Mouse (Mus musculus): Measurements from ENCODE around the gene Bend5. TPM values are rescaled to one million over a fixed set of nuclear protein-coding genes. Genes with fewer than 3 reads are reported as not detected.

Gene Bend5
- polyA plus RNA-seq (2014; fragmentation: Nextera tagmentation; extraction: Ambion mirVana): 37.4 and 45.6 TPM in 2 replicates

DNA sequence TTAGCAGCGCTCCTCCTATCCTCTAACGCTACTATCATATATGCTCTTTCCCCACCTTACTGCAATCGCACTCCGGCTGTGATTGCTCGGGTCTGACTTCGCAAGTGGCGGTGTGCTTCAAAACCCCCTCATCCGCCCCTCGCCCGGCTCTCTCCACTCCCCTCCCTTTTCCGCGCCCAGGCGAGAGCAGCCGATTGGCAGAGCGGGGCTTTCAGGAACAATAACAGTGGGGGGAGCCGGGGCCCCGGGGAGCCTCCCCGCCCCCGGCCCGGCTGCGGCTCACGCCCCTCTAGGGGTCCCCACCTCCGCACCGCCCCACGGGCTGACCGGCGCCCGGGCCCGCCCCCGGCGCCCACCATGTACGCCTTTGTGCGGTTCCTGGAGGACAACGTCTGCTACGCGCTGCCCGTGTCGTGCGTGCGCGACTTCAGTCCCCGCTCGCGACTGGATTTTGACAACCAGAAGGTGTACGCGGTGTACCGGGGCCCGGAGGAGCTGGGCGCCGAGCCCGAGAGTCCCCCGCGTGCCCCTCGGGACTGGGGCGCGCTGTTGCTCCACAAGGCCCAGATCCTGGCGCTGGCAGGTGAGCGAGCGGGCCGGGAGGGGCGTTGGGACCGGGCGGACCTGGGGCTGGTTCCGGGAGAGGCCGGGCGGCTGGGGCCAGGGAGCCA, at the start of gene Bend5:
Bend5 (plus strand) TSS at position 189 of the 671 bp plus-strand sequence.
- Histone ChIP-seq H3K4me2 (ENCODE audit: low read length) (peak within 1 kb of the TSS; percentile 74), H3K4me3 (ENCODE audit: low read depth, low read length) (peak within 1 kb of the TSS; percentile 76), H3K27me3 (replicated peaks; ENCODE audit: control insufficient read depth, insufficient read depth, low read length) (no peaks in the 10 kb centered on the region), H3K9me3 (ENCODE audit: control insufficient read depth, low read length) (no peaks in the 10 kb centered on the region), H3K9ac (ENCODE audit: low read length) (peak within 1 kb of the TSS; percentile 82), H3K36me3 (ENCODE audit: control insufficient read depth, insufficient read depth, low read length) (peaks cover 19% of the 10 kb centered on the region), H3K27ac (ENCODE audit: low read depth) (peak within 1 kb of the TSS; percentile 82), H3K4me1 (replicated peaks; ENCODE audit: control insufficient read depth, insufficient read depth, low read length) (peaks cover 11% of the 10 kb centered on the region; the same call in 1 of the 2 replicates)
- under 1% methylated on average over 62 of the region's 66 CpGs for WGBS
- peak; percentile 90 for DNase-seq (ENCODE audit: low spot score)
- peak; percentile 96 for ATAC-seq (replicated peaks; ENCODE audit: low FRiP score, low TSS enrichment, low read depth)

DNA sequence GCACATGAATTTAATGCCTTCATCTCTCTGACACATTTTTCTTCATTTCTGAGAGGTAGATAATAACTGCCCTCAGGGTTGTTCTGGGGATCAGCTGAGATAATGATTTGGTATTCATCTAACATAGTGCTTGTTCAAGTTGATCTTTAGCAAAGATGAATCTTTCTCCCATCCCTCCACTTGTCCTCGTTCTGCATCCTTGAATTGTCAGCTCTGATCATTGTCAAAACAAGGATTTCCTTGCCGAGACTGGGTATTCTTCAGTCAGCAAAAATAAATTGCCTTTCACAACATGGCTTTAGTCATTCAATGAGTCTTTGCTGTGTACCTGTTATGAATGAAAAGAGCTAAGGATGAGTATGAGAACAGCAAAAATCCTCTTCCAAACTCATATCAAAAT, 47.0 kb upstream of the Bend5 start:
- Histone ChIP-seq H3K27ac (ENCODE audit: low read depth) (no peak overlapping the region), H3K9me3 (ENCODE audit: control insufficient read depth, low read length) (no peaks in the 10 kb centered on the region), H3K4me3 (ENCODE audit: low read depth, low read length) (no peak overlapping the region), H3K36me3 (ENCODE audit: control insufficient read depth, insufficient read depth, low read length) (no peaks in the 10 kb centered on the region), H3K4me1 (replicated peaks; ENCODE audit: control insufficient read depth, insufficient read depth, low read length) (no peaks in the 10 kb centered on the region), H3K9ac (ENCODE audit: low read length) (no peak overlapping the region), H3K27me3 (replicated peaks; ENCODE audit: control insufficient read depth, insufficient read depth, low read length) (no peaks in the 10 kb centered on the region), H3K4me2 (ENCODE audit: low read length) (no peak overlapping the region)
- 73% methylated on average over 2 of the region's 2 CpGs for WGBS
- ATAC-seq (replicated peaks; ENCODE audit: low FRiP score, low TSS enrichment, low read depth) (no peak), DNase-seq (ENCODE audit: low spot score) (no peak)

DNA sequence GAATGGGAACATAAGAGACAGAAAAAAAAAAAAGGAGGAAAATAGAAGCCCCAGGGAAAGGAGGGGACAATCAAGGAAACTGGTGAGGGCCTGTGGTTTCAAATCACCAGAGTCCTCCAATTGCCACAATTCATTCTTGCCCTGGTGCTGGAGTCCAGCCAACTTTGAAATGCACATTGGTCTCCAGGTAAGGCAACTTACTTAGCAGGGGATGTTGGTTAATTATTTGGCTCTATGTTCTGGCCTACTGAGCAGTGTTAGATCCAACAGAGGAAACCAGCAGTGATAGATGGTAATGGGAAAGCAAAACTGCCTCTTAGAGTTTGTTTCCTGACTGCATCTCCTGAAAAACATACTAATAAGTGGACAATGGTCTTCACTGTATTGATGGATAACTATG, 37.6 kb upstream of the Bend5 start:
- H3K36me3 ChIP-seq (ENCODE audit: control insufficient read depth, insufficient read depth, low read length): no peaks in the 10 kb centered on the region
- no peaks in the 10 kb centered on the region for H3K27me3 ChIP-seq (replicated peaks; ENCODE audit: control insufficient read depth, insufficient read depth, low read length)
- ATAC-seq (replicated peaks; ENCODE audit: low FRiP score, low TSS enrichment, low read depth) (no peak), DNase-seq (ENCODE audit: low spot score) (no peak)
- no peak overlapping the region for H3K9ac ChIP-seq (ENCODE audit: low read length)
- H3K4me2 ChIP-seq (ENCODE audit: low read length): no peak overlapping the region
- H3K9me3 ChIP-seq (ENCODE audit: control insufficient read depth, low read length): no peaks in the 10 kb centered on the region
- H3K4me1 ChIP-seq (replicated peaks; ENCODE audit: control insufficient read depth, insufficient read depth, low read length): no peaks in the 10 kb centered on the region
- no peak overlapping the region for H3K4me3 ChIP-seq (ENCODE audit: low read depth, low read length)
- H3K27ac ChIP-seq (ENCODE audit: low read depth): no peak overlapping the region

DNA sequence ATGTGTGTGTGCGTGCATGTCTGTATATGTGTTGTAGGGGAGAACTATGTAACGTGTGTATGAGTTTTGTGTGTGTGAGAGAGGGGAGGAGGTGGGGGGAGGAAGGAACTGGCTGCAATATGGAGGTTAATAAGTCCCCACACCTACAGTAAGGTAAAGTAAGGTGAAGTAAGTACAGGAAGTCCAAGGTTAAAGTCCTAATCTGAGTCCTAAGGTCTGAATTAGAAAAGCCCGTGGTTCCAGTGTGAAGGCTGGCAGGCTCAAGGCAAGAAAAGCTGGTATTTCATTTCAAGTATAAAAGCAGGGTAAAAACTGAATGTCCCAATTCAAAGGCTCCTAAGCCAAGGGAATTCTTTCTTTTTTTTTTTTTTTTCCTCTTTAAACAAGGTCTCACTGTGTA, 36.7 kb upstream of the Bend5 start:
- WGBS: 92% methylated on average over 3 of the region's 3 CpGs
- DNase-seq (ENCODE audit: low spot score): no peak
- Histone ChIP-seq H3K27me3 (replicated peaks; ENCODE audit: control insufficient read depth, insufficient read depth, low read length) (no peaks in the 10 kb centered on the region), H3K4me3 (ENCODE audit: low read depth, low read length) (no peak overlapping the region), H3K4me1 (replicated peaks; ENCODE audit: control insufficient read depth, insufficient read depth, low read length) (no peaks in the 10 kb centered on the region), H3K27ac (ENCODE audit: low read depth) (no peak overlapping the region), H3K9ac (ENCODE audit: low read length) (no peak overlapping the region), H3K36me3 (ENCODE audit: control insufficient read depth, insufficient read depth, low read length) (no peaks in the 10 kb centered on the region), H3K9me3 (ENCODE audit: control insufficient read depth, low read length) (no peaks in the 10 kb centered on the region), H3K4me2 (ENCODE audit: low read length) (no peak overlapping the region)
- no peak for ATAC-seq (replicated peaks; ENCODE audit: low FRiP score, low TSS enrichment, low read depth)

DNA sequence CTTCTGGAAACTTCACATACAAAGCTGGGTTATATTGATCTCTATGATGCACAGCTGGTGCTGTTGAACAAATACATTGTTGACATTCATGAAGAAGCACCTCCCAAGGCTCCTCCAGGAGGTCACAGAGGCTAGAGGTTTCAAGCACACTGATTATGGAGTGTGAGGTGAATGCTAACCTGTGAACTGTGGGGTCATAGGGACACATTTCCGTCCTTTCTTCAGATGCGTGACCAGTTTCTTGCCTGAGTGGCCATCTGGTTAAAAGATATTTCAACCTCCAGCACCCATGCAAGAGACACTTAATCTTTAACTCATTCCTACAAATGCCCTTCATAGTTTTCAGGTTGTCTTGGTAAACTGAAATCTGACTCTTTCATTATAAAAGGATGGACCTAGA, 31.7 kb upstream of the Bend5 start:
- no peaks in the 10 kb centered on the region for H3K4me1 ChIP-seq (replicated peaks; ENCODE audit: control insufficient read depth, insufficient read depth, low read length)
- H3K27ac ChIP-seq (ENCODE audit: low read depth): no peak overlapping the region
- no peak overlapping the region for H3K4me3 ChIP-seq (ENCODE audit: low read depth, low read length)
- H3K27me3 ChIP-seq (replicated peaks; ENCODE audit: control insufficient read depth, insufficient read depth, low read length): no peaks in the 10 kb centered on the region
- no peaks in the 10 kb centered on the region for H3K36me3 ChIP-seq (ENCODE audit: control insufficient read depth, insufficient read depth, low read length)
- H3K9ac ChIP-seq (ENCODE audit: low read length): no peak overlapping the region
- H3K9me3 ChIP-seq (ENCODE audit: control insufficient read depth, low read length): no peaks in the 10 kb centered on the region
- no peak for ATAC-seq (replicated peaks; ENCODE audit: low FRiP score, low TSS enrichment, low read depth)
- DNase-seq (ENCODE audit: low spot score): no peak
- no peak overlapping the region for H3K4me2 ChIP-seq (ENCODE audit: low read length)
- whole genome bisulfite sequencing: 88% methylated on average over 2 of the region's 2 CpGs

DNA sequence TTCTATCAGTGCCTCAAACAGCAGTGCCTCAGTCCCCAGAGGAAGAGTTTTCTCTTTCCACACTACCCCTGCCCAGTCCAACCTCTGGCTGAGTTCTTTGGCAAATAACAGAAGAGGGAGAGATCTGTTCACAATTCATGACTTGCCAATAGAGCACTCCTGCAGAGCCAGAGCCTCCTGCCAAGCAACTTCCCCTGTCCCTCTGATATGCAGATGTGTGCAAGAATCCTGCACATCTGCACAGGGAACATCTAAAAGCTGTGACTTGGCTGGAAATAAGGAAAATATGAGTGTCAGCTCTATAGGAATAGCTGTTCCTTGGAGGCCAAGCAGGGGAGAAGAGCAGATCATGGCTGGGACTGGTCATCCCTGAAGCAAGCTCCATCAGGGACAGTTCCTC, 24.1 kb upstream of the Bend5 start:
- DNase-seq (ENCODE audit: low spot score): no peak
- no peak for ATAC-seq (replicated peaks; ENCODE audit: low FRiP score, low TSS enrichment, low read depth)
- no peaks in the 10 kb centered on the region for H3K9me3 ChIP-seq (ENCODE audit: control insufficient read depth, low read length)
- no peaks in the 10 kb centered on the region for H3K27me3 ChIP-seq (replicated peaks; ENCODE audit: control insufficient read depth, insufficient read depth, low read length)
- H3K4me1 ChIP-seq (replicated peaks; ENCODE audit: control insufficient read depth, insufficient read depth, low read length): no peaks in the 10 kb centered on the region
- H3K9ac ChIP-seq (ENCODE audit: low read length): no peak overlapping the region
- no peak overlapping the region for H3K4me2 ChIP-seq (ENCODE audit: low read length)
- H3K27ac ChIP-seq (ENCODE audit: low read depth): no peak overlapping the region
- H3K4me3 ChIP-seq (ENCODE audit: low read depth, low read length): no peak overlapping the region
- no peaks in the 10 kb centered on the region for H3K36me3 ChIP-seq (ENCODE audit: control insufficient read depth, insufficient read depth, low read length)

DNA sequence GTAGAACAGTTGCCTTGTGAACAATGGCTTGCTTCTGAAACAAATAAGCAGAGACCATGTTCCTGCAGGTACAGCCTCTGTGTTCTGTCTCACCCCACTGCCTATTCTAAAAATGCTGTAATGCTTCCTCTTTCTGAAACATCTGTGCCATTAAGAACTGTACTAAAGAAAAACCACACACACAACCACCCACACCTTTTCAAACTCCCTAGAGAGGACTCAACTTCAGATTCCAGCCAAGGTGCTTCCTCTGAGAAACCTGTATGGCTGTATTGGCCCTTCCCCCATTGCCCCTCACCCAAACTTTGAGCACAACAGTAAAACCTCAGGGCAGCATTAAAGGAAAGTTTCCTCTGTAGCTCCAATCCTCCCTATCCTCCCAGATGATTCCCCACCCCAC, 15.0 kb upstream of the Bend5 start:
- Histone ChIP-seq H3K27me3 (replicated peaks; ENCODE audit: control insufficient read depth, insufficient read depth, low read length) (no peaks in the 10 kb centered on the region), H3K4me2 (ENCODE audit: low read length) (no peak overlapping the region), H3K36me3 (ENCODE audit: control insufficient read depth, insufficient read depth, low read length) (no peaks in the 10 kb centered on the region), H3K4me3 (ENCODE audit: low read depth, low read length) (no peak overlapping the region), H3K9me3 (ENCODE audit: control insufficient read depth, low read length) (no peaks in the 10 kb centered on the region), H3K27ac (ENCODE audit: low read depth) (no peak overlapping the region), H3K9ac (ENCODE audit: low read length) (no peak overlapping the region), H3K4me1 (replicated peaks; ENCODE audit: control insufficient read depth, insufficient read depth, low read length) (no peaks in the 10 kb centered on the region)
- DNase-seq (ENCODE audit: low spot score) (no peak), ATAC-seq (replicated peaks; ENCODE audit: low FRiP score, low TSS enrichment, low read depth) (no peak)

DNA sequence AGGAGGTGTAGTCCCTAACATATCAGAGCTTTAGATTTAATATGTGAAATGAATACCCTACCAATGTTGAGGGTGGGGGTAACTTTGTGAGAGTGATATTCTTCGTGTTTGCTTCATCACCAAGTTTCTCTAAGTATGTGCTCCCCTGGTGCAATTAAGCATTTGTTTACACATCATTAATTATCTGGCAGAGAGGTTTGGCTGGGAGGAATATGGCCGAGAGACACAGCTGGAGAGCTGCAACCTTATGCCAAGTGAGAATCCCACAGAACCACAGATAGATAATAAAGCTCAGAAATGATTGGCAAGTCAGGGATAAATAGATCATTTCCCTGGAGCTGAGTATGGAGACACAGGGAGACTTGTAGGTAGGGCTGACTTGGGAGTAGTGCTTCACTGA, 14.1 kb upstream of the Bend5 start:
- Histone ChIP-seq H3K27me3 (replicated peaks; ENCODE audit: control insufficient read depth, insufficient read depth, low read length) (no peaks in the 10 kb centered on the region), H3K36me3 (ENCODE audit: control insufficient read depth, insufficient read depth, low read length) (no peaks in the 10 kb centered on the region), H3K4me2 (ENCODE audit: low read length) (no peak overlapping the region), H3K9me3 (ENCODE audit: control insufficient read depth, low read length) (no peaks in the 10 kb centered on the region), H3K4me3 (ENCODE audit: low read depth, low read length) (no peak overlapping the region), H3K4me1 (replicated peaks; ENCODE audit: control insufficient read depth, insufficient read depth, low read length) (no peaks in the 10 kb centered on the region), H3K9ac (ENCODE audit: low read length) (no peak overlapping the region), H3K27ac (ENCODE audit: low read depth) (no peak overlapping the region)
- WGBS: 46% methylated on average over 2 of the region's 2 CpGs
- DNase-seq (ENCODE audit: low spot score) (no peak), ATAC-seq (replicated peaks; ENCODE audit: low FRiP score, low TSS enrichment, low read depth) (no peak)

DNA sequence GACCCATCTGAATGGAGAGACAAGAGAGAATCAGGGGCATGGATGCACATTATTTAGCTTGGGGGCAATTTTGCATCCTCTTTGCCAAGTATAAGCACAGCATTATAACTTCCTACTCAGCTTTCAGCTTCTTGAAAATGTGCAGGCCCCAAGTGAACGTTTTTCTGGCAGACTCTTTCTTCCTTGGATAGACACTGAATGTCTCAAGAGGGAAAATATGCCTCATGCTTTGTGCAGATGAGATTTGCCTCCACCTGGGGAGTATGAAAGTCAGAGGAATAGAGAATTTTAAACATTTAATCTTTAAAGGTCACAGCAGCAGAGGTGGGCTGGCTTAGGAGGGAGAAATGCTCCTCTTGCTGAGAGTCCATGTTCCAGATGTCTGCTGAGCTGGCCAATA, 11.6 kb upstream of the Bend5 start:
- H3K4me3 ChIP-seq (ENCODE audit: low read depth, low read length): no peak overlapping the region
- peak overlapping the region; percentile 34; the same call in 1 of the 2 replicates for H3K27ac ChIP-seq (ENCODE audit: low read depth)
- H3K9ac ChIP-seq (ENCODE audit: low read length): no peak overlapping the region
- DNase-seq (ENCODE audit: low spot score) (no peak), ATAC-seq (replicated peaks; ENCODE audit: low FRiP score, low TSS enrichment, low read depth) (0 out of 2 replicates have a peak, but pooled peaks have one; percentile 43)
- no peaks in the 10 kb centered on the region for H3K4me1 ChIP-seq (replicated peaks; ENCODE audit: control insufficient read depth, insufficient read depth, low read length)
- H3K36me3 ChIP-seq (ENCODE audit: control insufficient read depth, insufficient read depth, low read length): no peaks in the 10 kb centered on the region
- H3K9me3 ChIP-seq (ENCODE audit: control insufficient read depth, low read length): no peaks in the 10 kb centered on the region
- no peaks in the 10 kb centered on the region for H3K27me3 ChIP-seq (replicated peaks; ENCODE audit: control insufficient read depth, insufficient read depth, low read length)
- H3K4me2 ChIP-seq (ENCODE audit: low read length): no peak overlapping the region
- WGBS: 29% methylated on average over 1 of the region's 1 CpGs
